Mouse (Mus musculus) gastrocnemius, adult 18-20 months (tissue): Measurements from ENCODE around the gene Rpl34. TPM values are rescaled to one million over a fixed set of nuclear protein-coding genes. Genes with fewer than 3 reads are reported as not detected.

Source experiments
- total RNA-seq, 2 experiments: library from RNA; stranded (reverse); gene quantifications; 2 replicates each; pipeline ENCODE4 v1.2.3; 2021

Gene Rpl34
- total RNA-seq, 2 experiments from 2014 or later = 315 to 345 TPM

Other genes starting within 250 kb of the Rpl34 start
- not detected for gene Etnppl, start 113.0 kb downstream of the Rpl34 start, total RNA-seq
- gene Ostc, start 21.0 kb downstream of the Rpl34 start, total RNA-seq = 10 to 100 TPM; 25.3 to 30.0 TPM